Mouse (Mus musculus) forebrain, embryonic 15.5 days (tissue): Measurements from ENCODE around the gene Rgn. TPM values are rescaled to one million over a fixed set of nuclear protein-coding genes. Genes with fewer than 3 reads are reported as not detected.

Source experiments
- ATAC-seq: fragments of 200-750 bp; cut with Nextera tagmentation; replicated peaks from 2 replicates; pipeline ENCODE4 v1.8.0; 2017; ENCODE audit warnings: mild to moderate bottlenecking, moderate TSS enrichment, moderate library complexity
- H3K27ac ChIP-seq: fragments of 300-500 bp; sonication (generic); replicated peaks from 2 replicates; pipeline ENCODE4 v1.5.1; 2015; ENCODE audit warnings: mild to moderate bottlenecking, inconsistent platforms
- H3K27me3 ChIP-seq: fragments of 300-500 bp; sonication (generic); 2 replicates; pipeline ENCODE4 v1.6.1; 2015; ENCODE audit warnings: inconsistent platforms
- H3K36me3 ChIP-seq: fragments of 300-500 bp; sonication (generic); 2 replicates; pipeline ENCODE4 v1.6.1; 2015; ENCODE audit warnings: mild to moderate bottlenecking, inconsistent platforms
- H3K4me1 ChIP-seq: fragments of 300-500 bp; sonication (generic); 2 replicates; pipeline ENCODE4 v1.6.1; 2015; ENCODE audit warnings: inconsistent platforms
- H3K4me2 ChIP-seq: fragments of 300-500 bp; sonication (generic); replicated peaks from 2 replicates; pipeline ENCODE4 v1.6.1; 2015; ENCODE audit warnings: mild to moderate bottlenecking, inconsistent platforms
- H3K4me3 ChIP-seq: fragments of 300-500 bp; sonication (generic); 2 replicates; pipeline ENCODE4 v1.5.1; 2015; ENCODE audit warnings: mild to moderate bottlenecking, inconsistent platforms
- H3K9ac ChIP-seq: fragments of 300-500 bp; sonication (generic); replicated peaks from 2 replicates; pipeline ENCODE4 v1.6.1; 2015; ENCODE audit warnings: mild to moderate bottlenecking, inconsistent platforms
- H3K9me3 ChIP-seq: fragments of 300-500 bp; sonication (generic); 2 replicates; pipeline ENCODE4 v1.6.1; 2016; ENCODE audit warnings: inconsistent platforms
- WGBS: fragments of 180-500 bp; shearing (Covaris S2); methylation state at CpG from one replicate; pipeline ENCODE4 v1.1.7; 2015; ENCODE audit warnings: mixed read lengths; 5-methylcytosine and 5-hydroxymethylcytosine counted together
- polyA plus RNA-seq: library from polyadenylated mRNA; unstranded; fragments of >200 nt; fragmentation: Nextera tagmentation; extraction: Ambion mirVana; gene quantifications from 2 replicates; pipeline ENCODE4 v1.2.1, GENCODE M21; 2015

Rgn gene
- polyA plus RNA-seq: 0.24 and 0.49 TPM in 2 replicates

- Histone ChIP-seq H3K4me1 (no peaks in the 10 kb centered on the region), H3K4me2 (peak within 1 kb of the TSS; percentile 57), H3K9ac (no peak within 1 kb of the TSS), H3K9me3 (no peaks in the 10 kb centered on the region), H3K4me3 (peak within 1 kb of the TSS; percentile 35), H3K27me3 (no peaks in the 10 kb centered on the region), H3K27ac (no peak within 1 kb of the TSS), H3K36me3 (no peaks in the 10 kb centered on the region)
- WGBS: 58% methylated on average over 3 of the region's 3 CpGs
- ATAC-seq: no peak
Measured at GRCm38 (mm10) chrX:20549532-20549931, at the start of gene Rgn. Gene Rgn, plus strand, starts transcription at chrX:20549787.

- H3K4me2 ChIP-seq: no peak overlapping the region
- 84% methylated on average over 7 of the region's 7 CpGs for WGBS
- no peaks in the 10 kb centered on the region for H3K9me3 ChIP-seq
- ATAC-seq: no peak
- H3K9ac ChIP-seq: no peak overlapping the region
- no peaks in the 10 kb centered on the region for H3K27me3 ChIP-seq
- H3K4me3 ChIP-seq: no peak overlapping the region
- H3K36me3 ChIP-seq: 0 out of 2 replicates have a peak, but pooled peaks cover 4% of the 10 kb centered on the region
- H3K4me1 ChIP-seq: no peaks in the 10 kb centered on the region
- no peak overlapping the region for H3K27ac ChIP-seq
Measured at GRCm38 (mm10) chrX:20520290-20520939, 29.2 kb upstream of the Rgn start.

GRCm38 (mm10) chrX:20521578-20521977, 28.0 kb upstream of the Rgn start:
- no peak overlapping the region for H3K9ac ChIP-seq
- no peak overlapping the region for H3K4me2 ChIP-seq
- no peak for ATAC-seq
- H3K27me3 ChIP-seq: no peaks in the 10 kb centered on the region
- no peak overlapping the region for H3K27ac ChIP-seq
- H3K36me3 ChIP-seq: no peaks in the 10 kb centered on the region
- H3K4me1 ChIP-seq: no peaks in the 10 kb centered on the region
- no peaks in the 10 kb centered on the region for H3K9me3 ChIP-seq
- H3K4me3 ChIP-seq: no peak overlapping the region

GRCm38 (mm10) chrX:20532621-20533020, 17.0 kb upstream of the Rgn start:
- no peak overlapping the region for H3K4me2 ChIP-seq
- H3K4me3 ChIP-seq: no peak overlapping the region
- 65% methylated on average over 1 of the region's 1 CpGs for WGBS
- H3K36me3 ChIP-seq: no peaks in the 10 kb centered on the region
- no peaks in the 10 kb centered on the region for H3K27me3 ChIP-seq
- ATAC-seq: no peak
- H3K4me1 ChIP-seq: no peaks in the 10 kb centered on the region
- H3K27ac ChIP-seq: no peak overlapping the region
- H3K9me3 ChIP-seq: no peaks in the 10 kb centered on the region
- H3K9ac ChIP-seq: no peak overlapping the region

GRCm38 (mm10) chrX:20543867-20544266, 5.7 kb upstream of the Rgn start:
- Histone ChIP-seq H3K4me1 (no peaks in the 10 kb centered on the region), H3K4me3 (no peak overlapping the region), H3K36me3 (no peaks in the 10 kb centered on the region), H3K27ac (no peak overlapping the region), H3K27me3 (no peaks in the 10 kb centered on the region), H3K4me2 (no peak overlapping the region), H3K9ac (no peak overlapping the region), H3K9me3 (no peaks in the 10 kb centered on the region)
- no peak for ATAC-seq
- 84% methylated on average over 3 of the region's 3 CpGs for WGBS

- Histone ChIP-seq H3K9ac (0 out of 2 replicates have a peak overlapping the region, but pooled peaks have one; percentile 51), H3K27me3 (no peaks in the 10 kb centered on the region), H3K4me2 (peak overlapping the region; percentile 57), H3K27ac (no peak overlapping the region), H3K36me3 (no peaks in the 10 kb centered on the region), H3K9me3 (no peaks in the 10 kb centered on the region), H3K4me1 (no peaks in the 10 kb centered on the region), H3K4me3 (peak overlapping the region; percentile 35; the same call in 1 of the 2 replicates)
- ATAC-seq: no peak
- 27% methylated on average over 5 of the region's 5 CpGs for WGBS
Measured at GRCm38 (mm10) chrX:20547609-20548008, 2.0 kb upstream of the Rgn start.

- peak overlapping the region; percentile 57 for H3K4me2 ChIP-seq
- no peaks in the 10 kb centered on the region for H3K4me1 ChIP-seq
- no peaks in the 10 kb centered on the region for H3K9me3 ChIP-seq
- no peaks in the 10 kb centered on the region for H3K27me3 ChIP-seq
- peak overlapping the region; percentile 35 for H3K4me3 ChIP-seq
- peak overlapping the region; percentile 51 for H3K9ac ChIP-seq
- 27% methylated on average over 24 of the region's 24 CpGs for WGBS
- H3K27ac ChIP-seq: no peak overlapping the region
- ATAC-seq: peak; percentile 61; the same call in 1 of the 2 replicates
- no peaks in the 10 kb centered on the region for H3K36me3 ChIP-seq
Measured at GRCm38 (mm10) chrX:20548011-20548879, 1.3 kb upstream of the Rgn start.

GRCm38 (mm10) chrX:20548880-20549440, 627 bp upstream of the Rgn start:
- no peak for ATAC-seq
- no peak overlapping the region for H3K4me2 ChIP-seq
- 54% methylated on average over 1 of the region's 1 CpGs for WGBS
- H3K9me3 ChIP-seq: no peaks in the 10 kb centered on the region
- no peaks in the 10 kb centered on the region for H3K36me3 ChIP-seq
- no peaks in the 10 kb centered on the region for H3K27me3 ChIP-seq
- H3K4me3 ChIP-seq: no peak overlapping the region
- H3K4me1 ChIP-seq: no peaks in the 10 kb centered on the region
- no peak overlapping the region for H3K27ac ChIP-seq
- no peak overlapping the region for H3K9ac ChIP-seq

- no peak overlapping the region for H3K4me3 ChIP-seq
- 90% methylated on average over 2 of the region's 2 CpGs for WGBS
- H3K4me2 ChIP-seq: no peak overlapping the region
- no peak overlapping the region for H3K9ac ChIP-seq
- ATAC-seq: no peak
- H3K9me3 ChIP-seq: no peaks in the 10 kb centered on the region
- H3K27me3 ChIP-seq: no peaks in the 10 kb centered on the region
- no peaks in the 10 kb centered on the region for H3K36me3 ChIP-seq
- no peak overlapping the region for H3K27ac ChIP-seq
- no peaks in the 10 kb centered on the region for H3K4me1 ChIP-seq
Measured at GRCm38 (mm10) chrX:20552199-20552598, 2.6 kb downstream of the Rgn start.

GRCm38 (mm10) chrX:20561846-20562245, 12.3 kb downstream of the Rgn start:
- Histone ChIP-seq H3K9ac (no peak overlapping the region), H3K36me3 (no peaks in the 10 kb centered on the region), H3K4me2 (no peak overlapping the region), H3K4me1 (no peaks in the 10 kb centered on the region), H3K27me3 (no peaks in the 10 kb centered on the region), H3K9me3 (no peaks in the 10 kb centered on the region), H3K27ac (no peak overlapping the region), H3K4me3 (no peak overlapping the region)
- 63% methylated on average over 1 of the region's 1 CpGs for WGBS
- ATAC-seq: no peak

GRCm38 (mm10) chrX:20563941-20564340, 14.4 kb downstream of the Rgn start:
- H3K27me3 ChIP-seq: no peaks in the 10 kb centered on the region
- no peak for ATAC-seq
- H3K9me3 ChIP-seq: no peaks in the 10 kb centered on the region
- H3K4me1 ChIP-seq: no peaks in the 10 kb centered on the region
- H3K9ac ChIP-seq: no peak overlapping the region
- 81% methylated on average over 4 of the region's 4 CpGs for WGBS
- no peaks in the 10 kb centered on the region for H3K36me3 ChIP-seq
- no peak overlapping the region for H3K4me2 ChIP-seq
- no peak overlapping the region for H3K4me3 ChIP-seq
- H3K27ac ChIP-seq: no peak overlapping the region

- no peak overlapping the region for H3K27ac ChIP-seq
- WGBS: 37% methylated on average over 2 of the region's 2 CpGs
Measured at GRCm38 (mm10) chrX:20571024-20571423, 21.4 kb downstream of the Rgn start.

More at GRCm38 (mm10) chrX:20571024-20571423, 21.4 kb downstream of the Rgn start:
- no peaks in the 10 kb centered on the region for H3K36me3 ChIP-seq
- no peaks in the 10 kb centered on the region for H3K9me3 ChIP-seq
- no peaks in the 10 kb centered on the region for H3K27me3 ChIP-seq
- H3K4me2 ChIP-seq: no peak overlapping the region
- H3K4me3 ChIP-seq: no peak overlapping the region
- no peak for ATAC-seq
- H3K9ac ChIP-seq: no peak overlapping the region
- H3K4me1 ChIP-seq: no peaks in the 10 kb centered on the region
